Mouse (Mus musculus) kidney, adult 8-10 months (tissue): ENCODE results near the gene Gtf2h2.
"Not testable (repeated sequence)": the region's sequence is repeated elsewhere in the genome, so short reads cannot be mapped to it uniquely, and the experiment has no call there.

Experiments used
- DNase-seq, 2 experiments: peaks; one replicate each; pipeline ENCODE4 v3.0.0; 2022

Gtf2h2 gene

DNA sequence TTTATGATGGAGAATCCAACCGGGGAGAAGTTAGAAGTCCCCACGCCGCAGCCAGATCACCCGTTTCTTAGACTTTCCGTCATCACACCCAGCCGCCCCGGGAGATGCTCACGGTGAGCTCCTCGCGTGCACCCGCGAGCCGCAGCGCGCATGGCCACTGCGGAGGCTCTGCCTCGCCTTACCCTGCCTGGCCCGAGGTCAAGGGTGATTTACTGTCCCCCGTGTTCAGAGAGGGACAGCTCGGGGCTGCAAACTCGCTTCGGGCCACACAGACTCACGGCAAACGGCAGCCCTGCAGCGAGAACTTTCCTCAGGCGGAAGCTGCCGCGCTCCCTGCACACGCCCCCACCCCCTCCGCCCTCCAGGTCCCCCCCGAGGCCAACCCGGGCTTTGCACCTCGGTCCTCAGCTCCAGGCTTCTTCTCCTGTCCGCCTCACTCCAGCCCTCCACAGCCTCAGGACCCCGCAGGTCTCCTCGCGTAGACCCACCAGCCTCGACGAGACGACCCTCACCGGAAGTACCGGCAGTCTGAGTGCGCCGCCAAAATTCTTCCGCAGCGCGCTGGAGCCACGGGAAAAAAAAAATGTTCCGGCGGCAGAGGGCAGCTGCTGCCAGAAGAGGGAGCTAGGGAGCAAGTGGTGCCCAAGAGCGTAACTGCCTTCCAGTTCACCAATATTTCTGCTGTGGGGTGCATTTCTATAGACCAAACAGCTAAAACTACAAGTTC is at the start of gene Gtf2h2:
TSS of gene Gtf2h2 (minus strand) at position 519 of the 727 bp plus-strand sequence.
- DNase-seq: peak; percentile 58 to 84

DNA sequence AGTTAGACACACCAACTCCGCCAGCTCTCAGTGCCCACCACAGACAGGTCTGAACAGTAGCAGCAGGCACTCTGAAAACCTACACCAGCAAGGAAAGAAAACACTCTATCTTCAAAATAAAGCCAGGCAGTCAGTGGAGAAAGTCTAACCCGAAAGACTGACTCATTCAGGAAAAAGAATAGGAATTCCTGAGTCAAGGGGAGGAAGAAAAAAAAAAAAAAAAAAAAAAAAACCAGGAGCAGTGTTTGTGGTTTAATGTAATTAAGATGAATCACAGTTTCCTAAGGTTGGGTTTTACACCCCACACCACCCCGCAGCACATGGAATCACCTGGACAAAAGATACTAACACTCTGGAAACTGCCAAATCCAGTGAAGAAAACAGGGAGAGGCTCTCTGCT is 43.8 kb upstream of the Gtf2h2 start:
- no peak for DNase-seq

DNA sequence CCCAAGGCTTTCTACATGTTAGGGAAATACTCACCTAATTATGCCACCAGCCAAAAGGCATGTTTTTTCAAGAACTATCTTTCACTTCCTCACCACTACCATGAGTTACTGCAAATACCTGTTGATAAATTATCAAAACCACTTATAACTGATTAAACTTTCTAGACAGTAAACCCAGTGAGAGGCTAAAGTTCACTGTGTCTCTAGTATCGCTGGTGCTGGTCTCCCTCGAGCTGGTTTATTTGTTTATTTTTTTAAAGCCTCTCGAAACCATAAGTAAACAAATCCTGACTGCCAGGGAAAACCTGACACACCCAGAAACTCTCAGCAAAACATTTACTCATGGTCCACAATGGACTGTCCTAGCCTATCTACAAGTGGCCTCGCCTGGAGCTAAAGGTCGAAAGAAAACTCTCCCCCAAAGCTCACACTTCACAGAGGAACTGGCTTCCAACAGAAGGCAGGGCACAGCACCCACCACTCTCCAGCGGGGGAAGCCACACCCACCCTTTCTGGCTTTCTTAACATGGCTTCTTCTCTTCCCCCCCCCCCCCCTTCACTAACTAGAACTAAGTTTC is 40.5 kb upstream of the Gtf2h2 start:
- DNase-seq: no peak

DNA sequence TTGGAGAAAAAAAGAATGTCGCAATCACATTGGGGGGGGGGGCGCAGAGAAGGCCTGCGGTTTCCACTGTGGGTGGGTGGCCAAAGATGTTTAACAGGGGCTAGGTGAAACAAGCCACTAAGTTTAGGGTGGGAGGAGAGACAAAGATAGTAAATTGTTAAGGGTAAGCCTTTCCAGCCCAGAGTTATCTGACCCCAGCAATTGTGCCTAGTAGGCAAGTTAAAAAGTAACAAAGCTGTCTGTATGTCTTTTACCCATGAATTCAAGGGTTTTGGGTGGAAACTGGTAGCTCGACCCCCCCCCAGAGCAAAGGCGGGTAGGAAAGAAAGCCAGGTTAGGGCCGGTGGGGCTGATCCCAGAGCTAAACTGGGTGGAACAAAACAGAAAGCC is 34.3 kb upstream of the Gtf2h2 start:
- DNase-seq: no peak

DNA sequence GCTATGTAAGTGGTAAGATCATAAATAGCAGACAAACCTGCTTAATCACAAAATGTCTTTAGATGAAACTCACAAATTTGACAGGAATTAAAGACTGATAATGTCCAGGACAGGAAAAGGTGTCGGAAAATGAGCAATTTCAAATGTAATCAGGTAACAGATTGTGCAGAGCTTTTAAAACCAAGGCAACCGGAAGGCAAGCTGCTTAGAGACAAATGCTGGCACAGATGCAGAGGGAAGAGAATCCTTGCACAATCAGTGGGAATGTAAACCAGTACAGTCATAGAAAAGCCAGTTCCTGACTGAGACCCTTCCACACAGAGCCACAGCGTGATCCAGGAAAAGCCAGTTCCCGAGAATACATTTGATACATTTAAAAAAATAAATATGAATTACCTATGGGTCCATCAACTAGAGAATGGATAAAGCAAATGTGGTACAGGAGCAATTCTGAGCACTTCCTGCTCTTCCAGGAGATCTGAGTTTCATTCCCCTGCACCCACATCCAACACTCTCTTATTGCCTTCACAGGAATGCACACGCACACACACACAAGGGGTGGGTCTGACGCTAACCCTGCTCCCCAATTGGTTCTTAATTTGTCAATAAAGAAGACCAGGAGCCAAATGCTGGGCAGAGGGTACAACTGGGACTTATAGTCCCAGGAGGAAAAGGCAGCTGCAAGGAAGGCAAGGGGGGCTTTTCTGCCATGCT is 33.7 kb upstream of the Gtf2h2 start:
- DNase-seq: no peak

DNA sequence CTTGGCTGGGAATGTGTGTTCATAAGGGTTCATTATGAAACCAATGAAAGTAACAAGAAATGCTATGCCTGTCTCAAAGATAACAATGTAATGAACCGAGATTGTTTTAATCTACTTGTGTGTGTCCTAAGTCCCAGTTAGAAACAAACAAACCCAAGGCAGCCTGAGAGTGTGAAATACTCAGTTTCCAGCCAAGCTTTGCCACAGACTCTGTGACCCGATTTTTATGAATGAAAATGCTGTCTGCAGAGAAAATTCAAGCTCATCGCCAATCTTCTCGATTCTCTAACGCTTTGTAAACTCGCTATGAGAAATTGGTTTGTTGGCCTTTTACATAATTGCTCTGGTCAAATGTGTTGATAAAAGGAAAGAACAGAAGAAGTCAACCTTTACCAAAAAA is 32.5 kb upstream of the Gtf2h2 start:
- no peak for DNase-seq

DNA sequence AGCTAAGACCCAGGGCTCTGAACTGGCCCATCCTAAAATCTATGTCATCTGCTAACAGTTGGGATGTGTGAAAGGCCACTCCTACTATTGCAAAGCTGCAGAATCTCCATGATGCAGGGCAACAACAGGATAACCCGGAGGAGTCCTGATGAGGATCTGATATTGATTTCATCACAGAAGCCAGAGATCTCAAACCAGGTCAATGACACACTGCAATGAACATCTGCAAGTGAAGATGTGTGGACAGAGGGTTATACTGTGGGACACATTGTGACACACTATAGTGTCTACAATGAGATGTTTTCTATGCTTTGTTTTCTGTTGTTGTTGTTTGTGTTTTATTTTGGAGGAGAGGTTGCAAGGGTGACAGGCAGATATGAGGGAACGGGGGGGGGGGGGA is 31.3 kb upstream of the Gtf2h2 start:
- no peak for DNase-seq

DNA sequence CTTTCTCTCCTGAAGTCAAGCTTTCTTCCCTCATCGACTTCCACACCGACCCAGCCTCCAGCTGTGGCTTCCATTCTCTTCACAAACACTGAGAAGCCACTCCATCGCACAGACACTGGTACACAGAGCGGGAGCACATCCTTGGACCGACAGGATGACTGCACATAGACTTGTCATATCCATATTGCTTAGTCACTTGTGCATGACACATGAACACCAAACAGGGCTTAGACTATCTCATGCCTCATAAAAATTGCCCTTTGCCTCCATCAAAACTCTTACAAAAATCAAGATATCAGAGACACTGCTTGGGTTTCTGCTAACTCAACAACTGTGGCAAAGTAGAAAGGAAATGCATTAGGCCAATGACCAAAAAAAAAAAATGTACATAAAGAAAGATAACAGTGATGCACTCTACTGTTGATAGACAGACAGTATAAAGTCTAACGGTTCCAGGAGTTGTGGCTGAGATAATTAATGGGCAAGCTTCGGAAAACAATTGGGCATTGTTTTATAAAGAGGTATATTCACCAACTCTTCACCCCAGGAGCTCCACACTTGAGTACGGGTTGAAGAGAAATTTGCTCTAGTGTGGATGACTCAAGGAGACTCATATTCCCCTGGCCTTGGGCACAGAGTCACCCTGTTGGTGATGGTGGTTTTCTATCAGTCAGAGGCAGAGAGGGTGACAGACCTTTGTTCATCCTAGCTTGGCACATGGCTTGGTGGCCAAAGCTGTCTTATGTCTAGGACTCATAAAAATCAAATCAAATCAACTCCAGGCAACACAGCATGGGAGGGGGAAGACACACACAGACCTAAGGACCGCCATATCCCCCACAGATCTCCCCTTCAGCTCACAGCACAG is 29.6 kb upstream of the Gtf2h2 start:
- DNase-seq: no peak

DNA sequence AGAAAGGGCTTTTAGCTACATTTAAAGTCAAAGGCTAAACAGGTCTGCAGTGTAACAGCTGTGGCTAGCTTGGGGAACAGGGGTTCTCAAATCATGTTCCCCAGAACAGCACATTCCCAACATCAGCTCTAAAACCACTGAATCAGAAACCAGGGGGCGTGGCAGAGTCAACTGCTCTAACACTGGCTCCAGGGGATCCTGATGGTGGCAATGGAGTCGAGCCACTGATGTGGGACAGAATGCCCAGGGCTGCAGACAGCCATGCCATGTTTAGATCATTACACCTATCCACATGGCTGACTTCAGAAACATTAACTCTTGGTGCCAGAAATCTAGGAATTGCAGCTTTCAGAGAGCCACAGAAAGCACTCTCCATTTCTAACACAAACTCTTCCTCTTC is 26.8 kb upstream of the Gtf2h2 start:
- peak; percentile 46 to 64 for DNase-seq

DNA sequence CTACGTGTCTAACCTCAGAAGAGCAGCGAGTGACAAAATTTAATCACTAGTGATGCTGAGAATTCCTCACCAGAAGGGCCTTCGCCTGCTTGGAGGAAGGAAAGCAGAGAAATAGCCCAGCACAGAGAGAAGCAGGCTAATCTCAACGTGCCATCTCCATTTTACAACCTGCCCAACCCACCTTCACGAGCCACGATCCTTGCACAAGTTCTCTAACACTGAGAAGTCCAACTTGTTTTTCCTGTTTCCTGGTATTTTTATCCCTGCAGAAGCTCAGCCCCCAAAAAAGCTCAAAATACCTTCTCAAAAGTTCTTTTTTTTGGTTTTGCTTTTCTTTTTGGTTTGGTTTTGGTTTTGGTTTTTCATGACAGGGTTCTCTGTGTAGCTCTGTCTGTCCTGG is 25.8 kb upstream of the Gtf2h2 start:
- no peak for DNase-seq

DNA sequence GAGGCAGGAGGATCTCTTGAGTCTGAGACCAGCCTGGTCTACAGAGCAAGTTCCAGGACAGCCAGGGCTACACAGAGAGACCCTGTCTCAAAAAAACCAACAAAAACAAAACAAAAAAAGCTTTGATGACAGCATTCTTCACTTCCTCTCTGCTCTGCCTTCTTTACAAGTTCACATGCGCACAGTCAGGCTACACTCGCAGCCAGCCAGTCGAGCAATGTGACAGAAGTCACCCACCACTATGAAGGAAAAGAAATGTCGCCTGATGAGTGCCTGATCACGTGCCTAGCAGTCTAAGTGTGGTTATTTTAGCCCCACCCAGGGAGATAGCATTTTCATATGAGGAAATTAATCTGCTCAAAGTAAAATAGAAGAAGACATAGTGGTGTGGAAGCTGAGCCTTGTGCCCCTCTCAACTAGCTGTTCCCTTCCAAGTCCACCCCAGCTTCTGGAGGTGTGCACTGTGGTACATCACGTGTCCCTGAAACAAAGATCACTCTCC is 25.3 kb upstream of the Gtf2h2 start:
- DNase-seq: no peak

DNA sequence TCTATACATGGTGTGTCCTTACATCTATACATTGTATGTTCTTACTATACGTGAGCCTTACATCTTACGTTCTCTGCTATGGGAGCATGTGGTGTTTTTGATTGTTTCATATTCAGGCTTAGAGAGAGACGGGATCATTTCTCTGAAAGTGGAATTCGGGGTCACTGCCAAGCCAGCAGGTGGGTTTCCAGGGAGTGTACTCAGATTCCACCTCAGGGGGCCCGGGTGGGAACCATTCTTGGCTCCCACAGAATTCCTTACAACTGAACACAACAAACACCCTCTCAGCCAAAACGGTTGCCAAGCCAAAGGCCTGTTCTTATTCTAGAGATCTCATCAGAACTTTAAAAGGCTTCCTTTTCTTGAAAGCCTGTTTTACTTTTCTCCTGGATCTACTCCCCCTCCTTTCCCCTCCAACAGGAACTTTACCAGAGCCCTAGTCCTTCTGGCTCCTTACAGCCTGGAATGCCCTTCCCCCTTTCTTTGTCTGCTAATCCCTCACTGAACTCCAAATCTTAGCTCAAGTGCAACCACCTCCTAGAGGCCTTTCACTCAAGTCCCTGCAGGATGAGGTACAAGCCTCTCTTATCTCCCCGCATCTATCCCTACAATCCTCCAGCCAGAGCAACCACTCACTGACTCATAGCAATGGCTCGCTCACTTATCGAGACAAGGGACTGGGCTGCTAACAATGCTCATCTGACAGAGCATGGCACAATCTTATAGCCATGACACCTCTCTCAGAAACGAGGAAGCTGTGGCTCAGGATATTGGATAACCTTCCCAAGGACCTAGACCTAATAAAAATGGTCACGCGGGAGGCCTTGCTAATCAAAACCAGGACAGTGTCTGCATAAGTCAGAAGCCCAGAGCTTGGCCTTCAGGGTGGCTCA is 24.1 kb upstream of the Gtf2h2 start:
- DNase-seq: no peak

DNA sequence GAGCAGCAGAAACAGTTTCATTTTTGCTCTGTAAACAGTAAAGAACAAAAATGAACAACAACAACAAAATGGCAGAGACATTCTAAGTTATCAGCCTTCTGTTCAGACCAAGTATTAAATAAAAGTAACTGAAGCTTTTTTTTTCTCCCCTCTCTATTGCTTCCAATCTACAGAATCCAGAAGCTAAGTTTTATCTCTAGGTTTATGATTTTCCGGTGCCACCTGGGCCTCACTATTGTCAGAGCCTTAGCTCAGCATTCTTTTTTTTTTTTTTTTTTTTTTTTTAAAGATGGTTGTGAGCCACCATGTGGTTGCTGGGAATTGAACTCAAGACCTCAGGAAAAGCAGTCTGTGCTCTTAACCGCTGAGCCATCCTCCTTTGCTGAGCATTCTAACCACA is 20.4 kb upstream of the Gtf2h2 start:
- DNase-seq: no peak

DNA sequence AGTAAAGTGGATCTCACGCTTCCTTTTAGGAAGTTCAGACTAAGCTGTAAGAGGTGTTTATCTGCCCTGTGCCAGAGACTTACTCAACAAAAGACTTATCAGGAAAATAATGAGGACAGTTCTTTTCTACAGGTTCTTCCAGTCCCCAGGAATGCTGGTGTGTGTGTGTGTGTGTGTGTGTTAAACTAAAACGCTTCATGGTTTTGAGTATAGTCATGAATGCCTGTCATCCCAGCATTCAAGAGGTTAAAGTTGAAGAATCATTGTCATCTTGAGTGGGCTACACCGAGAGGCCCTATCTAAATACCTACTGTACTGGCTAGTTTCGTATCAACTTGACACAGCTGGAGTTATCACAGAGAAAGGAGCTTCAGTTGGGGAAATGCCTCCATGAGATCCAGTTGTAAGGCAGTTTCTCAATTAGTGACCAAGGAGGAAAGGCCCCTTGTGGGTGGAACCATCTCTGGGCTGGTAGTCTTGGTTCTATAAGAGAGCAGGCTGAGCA is 19.5 kb upstream of the Gtf2h2 start:
- DNase-seq: no peak

DNA sequence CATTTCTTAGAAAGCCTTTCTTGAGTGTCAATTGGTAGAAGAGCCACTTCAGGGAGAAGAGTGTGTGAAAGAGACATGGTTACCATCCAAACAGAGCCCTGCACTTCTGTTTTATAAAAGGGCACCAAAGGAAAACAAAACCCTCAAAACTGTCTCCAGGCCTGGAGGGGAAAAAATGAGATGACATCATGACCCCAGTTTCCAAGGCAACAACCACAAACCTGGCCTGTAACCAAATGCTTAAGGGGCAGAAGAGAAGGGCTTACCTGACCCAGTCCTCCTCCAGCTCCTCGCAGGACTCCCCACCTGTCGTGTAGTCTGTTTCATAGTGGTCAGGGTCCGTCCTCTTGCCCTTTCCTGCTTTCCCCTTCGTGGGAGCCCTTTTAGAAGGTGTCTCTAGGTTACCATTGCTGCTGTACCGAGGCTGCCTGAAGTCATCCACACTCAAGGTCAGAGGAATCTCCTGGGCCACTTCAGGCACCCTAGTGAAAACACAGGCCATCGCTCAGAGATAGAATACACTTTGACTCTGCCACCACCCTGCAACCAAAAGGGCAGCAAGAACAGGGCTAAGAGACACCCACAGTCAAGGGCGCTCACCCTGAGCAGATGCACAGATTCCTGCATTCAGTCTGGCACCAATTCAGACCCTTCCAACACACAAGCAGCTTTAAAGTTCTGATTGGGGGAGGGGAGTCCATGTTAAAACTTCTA is 18.9 kb upstream of the Gtf2h2 start:
- DNase-seq: no peak

DNA sequence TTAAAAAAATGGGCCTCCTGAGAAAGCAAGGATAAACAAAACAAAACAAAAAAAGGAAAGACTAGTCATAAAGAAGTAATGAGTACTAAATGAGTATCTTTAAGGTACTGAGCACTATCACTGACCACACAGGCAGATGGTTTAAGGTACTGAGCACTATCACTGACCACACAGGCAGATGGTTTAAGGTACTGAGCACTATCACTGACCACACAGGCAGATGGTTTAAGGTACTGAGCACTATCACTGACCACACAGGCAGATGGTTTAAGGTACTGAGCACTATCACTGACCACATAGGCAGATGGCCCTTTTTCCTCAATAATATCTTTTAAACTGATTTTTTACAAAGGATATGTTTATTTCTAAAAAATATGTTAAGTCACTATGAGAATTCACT is 7.2 kb upstream of the Gtf2h2 start:
- DNase-seq: not testable (repeated sequence)

DNA sequence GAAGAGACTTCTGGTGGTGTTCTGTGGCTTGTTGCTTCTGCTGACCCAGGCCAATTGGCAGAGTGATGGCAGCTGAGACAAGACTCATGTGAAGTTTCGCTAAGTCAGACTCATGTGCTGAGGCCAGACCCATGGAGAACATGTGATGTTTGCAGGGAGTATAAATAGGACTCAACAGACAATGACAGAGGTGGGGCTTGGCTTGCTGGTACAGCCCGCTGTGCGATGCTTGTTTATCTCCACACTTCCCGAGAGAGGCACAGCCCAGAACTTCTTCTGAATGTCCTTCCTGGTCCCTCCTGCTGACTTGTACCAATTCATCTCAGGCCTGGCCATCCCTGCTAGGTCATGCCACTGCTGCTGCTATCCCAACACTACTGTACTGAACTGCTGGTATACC is 3.0 kb upstream of the Gtf2h2 start:
- DNase-seq: no peak

DNA sequence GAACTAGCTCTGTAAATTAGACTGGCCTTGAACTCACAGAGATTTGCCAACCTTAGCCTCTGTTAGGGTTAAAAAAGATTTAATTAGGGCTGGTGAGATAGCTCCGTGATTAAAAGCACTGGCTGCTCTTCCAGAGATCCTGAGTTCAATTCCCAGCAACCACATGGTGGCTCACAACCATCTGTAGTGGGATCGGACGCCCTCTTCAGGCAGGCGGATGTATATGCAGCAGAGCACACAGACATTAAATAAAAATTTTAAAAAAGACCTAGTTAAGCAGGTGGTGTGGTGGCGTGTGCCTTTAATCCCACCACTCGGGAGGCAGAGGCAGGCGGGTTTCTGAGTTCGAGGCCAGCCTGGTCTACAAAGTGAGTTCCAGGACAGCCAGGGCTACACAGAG is 2.0 kb upstream of the Gtf2h2 start:
- DNase-seq: not testable (repeated sequence)

DNA sequence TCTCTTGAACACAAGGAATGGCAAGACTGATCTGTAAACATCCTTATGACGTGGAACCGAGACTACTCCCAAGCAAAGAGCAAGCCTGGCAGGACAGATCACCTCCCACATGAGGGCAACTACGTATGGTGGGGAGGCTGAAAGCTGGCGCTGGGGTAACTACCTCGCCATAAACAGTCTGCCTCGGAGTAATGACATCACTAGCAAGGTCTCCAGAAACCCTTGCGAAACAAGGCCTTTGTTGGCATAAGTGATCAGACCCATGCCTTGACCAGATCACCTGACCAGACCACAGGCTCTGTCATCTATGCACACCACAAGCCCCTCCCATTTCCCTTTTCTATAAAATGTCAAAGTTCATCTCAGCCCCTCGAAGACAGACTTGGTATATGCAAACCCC is 934 bp upstream of the Gtf2h2 start:
- DNase-seq: no peak

DNA sequence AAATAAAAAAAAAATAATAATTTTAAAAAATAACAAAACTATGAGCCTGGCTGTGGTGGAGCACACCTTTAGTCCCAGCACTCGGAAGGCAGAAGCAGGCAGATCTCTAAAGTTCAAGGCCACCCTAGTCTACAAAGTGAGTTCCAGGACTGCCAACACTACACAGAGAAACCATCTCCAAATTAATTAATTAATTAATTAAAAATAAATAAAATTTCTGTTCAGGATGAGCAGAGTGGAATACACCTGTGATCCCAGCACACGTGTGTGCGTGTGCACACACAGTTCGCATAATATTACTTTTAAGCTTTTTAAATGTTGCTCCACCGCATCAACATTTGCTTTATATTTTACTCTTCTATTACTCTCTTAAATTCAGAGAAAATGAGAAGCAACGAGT is 756 bp downstream of the Gtf2h2 start:
- no peak for DNase-seq

DNA sequence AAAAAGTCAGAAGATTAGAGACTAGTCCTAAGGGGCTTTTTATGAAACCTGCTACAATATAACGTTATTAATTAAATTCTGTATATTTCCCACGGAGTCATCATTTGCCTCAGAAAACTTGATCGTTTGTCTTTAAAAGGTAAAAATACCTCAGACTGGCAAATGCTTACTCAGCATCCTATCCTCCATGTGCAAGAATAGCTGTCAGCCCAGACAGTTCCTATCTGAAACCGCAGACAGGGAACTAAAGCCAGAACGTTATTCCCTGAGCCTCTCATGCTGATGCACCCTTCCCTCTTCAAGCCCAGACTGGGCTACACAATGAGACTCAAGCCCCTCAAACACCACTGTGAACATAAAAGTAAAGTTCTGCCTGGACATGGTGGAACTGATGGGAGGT is 2.0 kb downstream of the Gtf2h2 start:
- DNase-seq: no peak
